Mouse (Mus musculus) myocyte (in vitro differentiated cells): ENCODE measurements at regions not wholly inside any gene's neighbourhood (a gene's known extent, or its start where the extent isn't known, plus 50 kb on each side); places are given as distances from the start of the nearest gene placed in this dataset.

Experiments used
- REST ChIP-seq: IDR thresholded peaks from one replicate; pipeline ENCODE4 v1.6.1; 2011; ENCODE audit warnings: mild to moderate bottlenecking, control low read depth, moderate library complexity; ENCODE audit not compliant: insufficient read depth, insufficient read length
- TCF12 ChIP-seq: IDR thresholded peaks from one replicate; pipeline ENCODE4 v1.6.1; 2011; ENCODE audit warnings: mild to moderate bottlenecking, control low read depth; ENCODE audit not compliant: poor library complexity, insufficient read depth, severe bottlenecking

DNA sequence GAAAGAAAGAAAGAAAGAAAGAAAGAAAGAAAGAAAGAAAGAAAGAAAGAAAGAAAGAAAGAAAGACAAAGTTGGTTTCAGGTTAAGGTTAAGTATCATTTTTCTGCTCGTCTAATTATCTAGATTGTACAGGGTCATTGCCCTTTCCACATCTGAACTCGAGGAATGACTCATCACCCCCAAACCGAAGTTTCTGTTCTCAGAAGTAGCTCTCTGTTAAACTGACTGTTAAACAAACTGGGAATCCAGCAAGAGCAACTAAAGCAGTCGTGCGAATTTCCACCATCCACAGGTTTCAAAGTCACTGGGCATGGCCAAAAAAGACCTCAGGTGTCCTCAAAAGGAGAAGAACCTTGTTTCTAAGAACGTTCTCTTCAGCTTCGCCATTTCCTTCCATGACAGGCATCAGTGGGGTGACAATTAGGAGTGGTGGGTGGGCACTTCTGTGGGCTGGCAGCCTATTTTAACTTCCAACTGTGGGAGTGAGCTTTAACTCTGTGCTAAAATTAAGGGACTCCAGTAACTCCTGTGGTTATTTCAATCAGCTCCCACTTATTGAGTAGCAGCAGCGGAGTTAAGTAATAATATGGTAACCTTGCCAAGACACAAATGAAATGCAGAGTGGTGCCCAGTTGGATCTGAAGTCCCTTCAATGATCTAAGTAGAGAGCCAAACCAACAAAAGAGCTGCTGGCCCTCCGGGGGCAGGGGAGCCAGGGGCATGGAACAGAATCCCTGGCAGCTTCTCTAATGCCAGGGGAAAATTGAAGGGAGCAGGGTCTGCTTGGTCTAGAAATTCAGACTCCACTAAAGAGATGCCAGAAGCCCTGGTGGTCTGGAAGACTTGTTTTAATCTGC is 470.5 kb upstream of the Smim15 start:
- no peak for TF ChIP-seq REST
- no peak for TF ChIP-seq TCF12
